Mouse (Mus musculus): Measurements from ENCODE around the gene Psmd3. TPM values are rescaled to one million over a fixed set of nuclear protein-coding genes. Genes with fewer than 3 reads are reported as not detected.
"Not testable (repeated sequence)": the region's sequence is repeated elsewhere in the genome, so short reads cannot be mapped to it uniquely, and the experiment has no call there.

The Psmd3 gene
- polyA plus RNA-seq, 1 experiment from 2014 or later: 185 TPM

DNA sequence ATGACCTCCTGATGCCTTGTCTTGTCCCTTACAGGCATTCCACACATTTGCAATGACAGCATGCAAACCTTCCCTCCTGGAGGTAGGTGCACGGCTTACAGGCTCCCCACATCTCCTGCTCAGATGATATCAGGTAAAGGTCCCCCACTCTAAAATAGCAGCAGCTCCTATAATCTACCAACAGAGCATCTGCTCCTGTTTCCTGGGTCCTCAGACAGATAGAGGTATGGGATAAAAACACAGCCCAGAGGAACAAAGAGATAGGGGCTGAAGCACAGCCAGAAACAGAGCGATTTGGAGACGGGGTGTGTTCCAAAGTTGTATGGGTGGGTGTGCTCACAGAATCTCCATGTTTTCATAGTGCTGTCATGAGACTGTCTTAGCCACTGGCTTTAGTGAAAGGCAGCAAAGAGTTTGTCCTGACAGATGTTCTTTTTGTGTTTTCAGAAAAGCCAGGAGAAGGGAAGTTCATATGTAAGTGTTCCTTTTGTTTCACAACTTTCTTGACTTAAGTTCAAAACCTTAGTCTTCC is 11.0 kb upstream of the Psmd3 start:
- no peak for ATAC-seq (ENCODE audit: low FRiP score)
- H3K4me3 ChIP-seq (replicated peaks): no peak overlapping the region
- 85% methylated on average over 3 of the region's 3 CpGs for WGBS
- no peak overlapping the region for H3K4me2 ChIP-seq
- H3K27me3 ChIP-seq (replicated peaks): peaks cover 22% of the 10 kb centered on the region; the same call in 1 of the 2 replicates
- no peak overlapping the region for H3K9ac ChIP-seq (replicated peaks)
- H3K4me1 ChIP-seq: no peaks in the 10 kb centered on the region
- H3K27ac ChIP-seq (replicated peaks): no peak overlapping the region
- no peaks in the 10 kb centered on the region for H3K36me3 ChIP-seq
- no peaks in the 10 kb centered on the region for H3K9me3 ChIP-seq (replicated peaks)

DNA sequence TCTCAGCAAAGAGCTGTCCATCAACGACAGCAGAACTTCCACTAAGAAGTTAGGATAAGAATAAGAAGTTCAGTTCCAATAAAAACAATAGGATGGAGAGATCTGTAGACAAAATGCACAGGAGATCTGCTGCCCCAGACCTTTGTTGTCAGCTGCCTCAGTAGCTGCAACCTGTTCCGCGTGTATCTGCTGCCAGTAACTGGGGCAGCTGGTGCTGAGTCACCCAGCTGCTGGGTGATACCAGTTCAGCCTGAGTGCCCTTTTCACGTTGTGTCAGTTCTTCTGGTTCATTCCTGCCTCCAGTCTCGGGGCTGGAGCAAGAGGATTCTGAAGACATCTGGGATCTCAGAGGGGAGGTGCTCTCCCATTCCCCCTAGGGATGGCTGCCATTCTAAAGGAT is 10.5 kb upstream of the Psmd3 start:
- H3K4me3 ChIP-seq (replicated peaks): no peak overlapping the region
- H3K9ac ChIP-seq (replicated peaks): no peak overlapping the region
- no peaks in the 10 kb centered on the region for H3K4me1 ChIP-seq
- no peak for ATAC-seq (ENCODE audit: low FRiP score)
- no peak overlapping the region for H3K27ac ChIP-seq (replicated peaks)
- peaks cover 17% of the 10 kb centered on the region; the same call in 1 of the 2 replicates for H3K27me3 ChIP-seq (replicated peaks)
- H3K9me3 ChIP-seq (replicated peaks): no peaks in the 10 kb centered on the region
- H3K4me2 ChIP-seq: no peak overlapping the region
- no peaks in the 10 kb centered on the region for H3K36me3 ChIP-seq
- 55% methylated on average over 5 of the region's 5 CpGs for WGBS

DNA sequence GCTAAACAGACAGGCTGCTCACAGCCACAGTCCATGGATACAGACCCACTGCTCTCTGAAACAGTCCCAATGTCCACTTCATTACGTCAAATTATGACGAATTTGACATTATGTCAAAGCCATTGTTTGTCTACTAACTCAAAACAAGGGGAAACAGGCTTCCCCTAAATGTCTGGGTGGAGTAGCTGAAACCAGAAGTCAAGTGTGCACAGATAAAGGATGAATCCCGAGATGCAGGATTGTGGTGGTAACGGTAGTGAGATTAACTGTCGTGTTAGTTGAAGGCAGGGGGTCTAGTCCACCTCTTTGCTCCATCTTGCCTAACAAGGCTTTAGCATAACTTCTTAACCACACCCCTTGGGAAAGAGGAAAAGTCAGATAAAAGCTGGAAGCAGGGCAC is 9.9 kb upstream of the Psmd3 start:
- H3K36me3 ChIP-seq: no peaks in the 10 kb centered on the region
- H3K4me1 ChIP-seq: no peaks in the 10 kb centered on the region
- H3K4me2 ChIP-seq: no peak overlapping the region
- no peak overlapping the region for H3K9ac ChIP-seq (replicated peaks)
- 89% methylated on average over 5 of the region's 5 CpGs for WGBS
- H3K27ac ChIP-seq (replicated peaks): no peak overlapping the region
- peaks cover 14% of the 10 kb centered on the region; the same call in 1 of the 2 replicates for H3K27me3 ChIP-seq (replicated peaks)
- ATAC-seq (ENCODE audit: low FRiP score): no peak
- no peak overlapping the region for H3K4me3 ChIP-seq (replicated peaks)
- H3K9me3 ChIP-seq (replicated peaks): no peaks in the 10 kb centered on the region

DNA sequence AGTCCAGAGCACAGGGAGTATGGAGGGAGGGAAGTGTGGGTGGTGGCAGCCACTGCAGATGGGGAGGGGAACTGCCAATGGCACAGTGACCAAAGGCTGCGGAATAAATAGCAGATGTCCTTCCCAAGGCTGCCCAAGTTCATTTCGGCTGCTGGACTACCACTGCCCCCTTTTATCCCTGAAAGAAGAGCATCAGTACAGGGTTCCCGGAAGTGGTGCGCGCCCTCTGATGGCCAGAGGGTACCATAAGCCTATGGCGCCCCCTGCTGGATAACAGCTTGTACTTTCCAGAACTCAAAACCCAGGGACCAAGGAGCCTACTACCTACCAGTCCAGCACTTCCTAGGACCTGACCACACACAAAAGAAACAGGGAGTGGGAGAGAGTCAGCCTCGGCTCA is 9.2 kb upstream of the Psmd3 start:
- not testable (repeated sequence) for H3K27me3 ChIP-seq (replicated peaks); H3K4me1 ChIP-seq; ATAC-seq (ENCODE audit: low FRiP score); H3K9me3 ChIP-seq (replicated peaks); H3K4me3 ChIP-seq (replicated peaks); H3K27ac ChIP-seq (replicated peaks); H3K9ac ChIP-seq (replicated peaks); H3K36me3 ChIP-seq
- WGBS: 8% methylated on average over 7 of the region's 7 CpGs
- peak overlapping the region; percentile 35; the same call in 1 of the 2 replicates for H3K4me2 ChIP-seq

GRCm38 (mm10) chr11:98675829-98676363 is 6.5 kb upstream of the Psmd3 start:
- no peaks in the 10 kb centered on the region for H3K4me1 ChIP-seq
- H3K9ac ChIP-seq (replicated peaks): no peak overlapping the region
- no peak overlapping the region for H3K27ac ChIP-seq (replicated peaks)
- no peaks in the 10 kb centered on the region for H3K27me3 ChIP-seq (replicated peaks)
- no peaks in the 10 kb centered on the region for H3K9me3 ChIP-seq (replicated peaks)
- no peaks in the 10 kb centered on the region for H3K36me3 ChIP-seq
- ATAC-seq (ENCODE audit: low FRiP score): no peak
- H3K4me2 ChIP-seq: no peak overlapping the region
- H3K4me3 ChIP-seq (replicated peaks): no peak overlapping the region
- WGBS: 57% methylated on average over 7 of the region's 7 CpGs

- Histone ChIP-seq H3K9me3 (replicated peaks) (no peaks in the 10 kb centered on the region), H3K9ac (replicated peaks) (no peak overlapping the region), H3K4me3 (replicated peaks) (no peak overlapping the region), H3K27me3 (replicated peaks) (no peaks in the 10 kb centered on the region), H3K36me3 (no peaks in the 10 kb centered on the region), H3K4me1 (peaks cover 17% of the 10 kb centered on the region), H3K4me2 (no peak overlapping the region), H3K27ac (replicated peaks) (no peak overlapping the region)
- WGBS: 100% methylated on average over 1 of the region's 1 CpGs
- ATAC-seq (ENCODE audit: low FRiP score): no peak
These were observed 2.3 kb upstream of the Psmd3 start for GRCm38 (mm10) chr11:98680023-98680422.

DNA sequence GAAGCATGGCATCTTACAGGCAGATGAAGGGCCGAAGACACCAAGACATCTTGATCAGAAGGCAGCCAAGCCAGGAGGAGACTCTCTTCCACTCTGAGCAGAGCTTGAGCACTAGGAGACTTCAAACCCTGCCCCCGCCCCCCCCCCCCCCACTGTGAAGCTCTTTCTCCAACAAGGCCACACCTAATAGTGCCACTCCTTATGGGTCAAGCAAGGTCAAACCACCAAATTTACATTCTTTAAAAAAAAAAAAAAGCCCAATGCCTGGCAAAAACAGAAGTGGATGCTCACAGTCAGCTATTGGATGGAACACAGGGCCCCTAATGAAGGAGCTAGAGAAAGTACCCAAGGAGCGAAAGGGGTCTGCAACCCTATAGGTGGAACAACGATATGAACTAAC is 1.8 kb upstream of the Psmd3 start:
- 87% methylated on average over 4 of the region's 4 CpGs for WGBS
- H3K4me3 ChIP-seq (replicated peaks); H3K9ac ChIP-seq (replicated peaks); H3K27me3 ChIP-seq (replicated peaks); ATAC-seq (ENCODE audit: low FRiP score); H3K36me3 ChIP-seq; H3K27ac ChIP-seq (replicated peaks); H3K4me2 ChIP-seq; H3K9me3 ChIP-seq (replicated peaks): not testable (repeated sequence)
- H3K4me1 ChIP-seq: peaks cover 19% of the 10 kb centered on the region

- Histone ChIP-seq H3K36me3 (peaks cover 11% of the 10 kb centered on the region), H3K27ac (replicated peaks) (no peak overlapping the region), H3K4me3 (replicated peaks) (no peak overlapping the region), H3K9ac (replicated peaks) (no peak overlapping the region), H3K4me2 (no peak overlapping the region), H3K4me1 (peaks cover 19% of the 10 kb centered on the region), H3K9me3 (replicated peaks) (no peaks in the 10 kb centered on the region), H3K27me3 (replicated peaks) (no peaks in the 10 kb centered on the region)
- no peak for ATAC-seq (ENCODE audit: low FRiP score)
- 86% methylated on average over 4 of the region's 4 CpGs for WGBS
These were observed 1.2 kb upstream of the Psmd3 start for GRCm38 (mm10) chr11:98681186-98681585.

DNA sequence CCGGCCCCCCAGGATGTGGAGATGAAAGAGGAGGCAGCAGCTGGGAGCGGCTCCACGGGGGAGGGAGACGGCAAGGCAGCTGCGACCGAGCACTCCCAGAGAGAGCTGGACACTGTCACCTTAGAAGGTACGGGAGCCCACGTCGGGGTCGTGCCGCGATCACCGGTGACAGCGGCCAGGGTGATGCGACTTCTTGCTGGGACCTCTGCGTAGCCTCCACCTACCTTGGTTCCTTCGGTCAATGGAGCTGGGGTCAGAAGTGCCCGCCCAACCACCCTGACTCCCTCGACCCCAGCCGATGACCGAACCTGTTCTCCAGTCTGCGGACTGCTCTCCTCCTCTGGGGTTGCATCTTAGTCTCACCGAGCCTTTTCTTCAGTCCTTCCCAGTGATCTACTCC is 457 bp downstream of the Psmd3 start:
- H3K4me3 ChIP-seq (replicated peaks): peak overlapping the region; percentile 99
- H3K4me2 ChIP-seq: peak overlapping the region; percentile 75
- H3K36me3 ChIP-seq: peaks cover 28% of the 10 kb centered on the region
- H3K4me1 ChIP-seq: peaks cover 19% of the 10 kb centered on the region
- peak; percentile 9; the same call in 1 of the 2 replicates for ATAC-seq (ENCODE audit: low FRiP score)
- H3K9ac ChIP-seq (replicated peaks): peak overlapping the region; percentile 100
- no peaks in the 10 kb centered on the region for H3K9me3 ChIP-seq (replicated peaks)
- peak overlapping the region; percentile 83 for H3K27ac ChIP-seq (replicated peaks)
- WGBS: 0% methylated on average over 23 of the region's 23 CpGs
- no peaks in the 10 kb centered on the region for H3K27me3 ChIP-seq (replicated peaks)

GRCm38 (mm10) chr11:98685642-98686041 is 3.3 kb downstream of the Psmd3 start:
- Histone ChIP-seq H3K9me3 (replicated peaks) (no peaks in the 10 kb centered on the region), H3K36me3 (peaks cover 51% of the 10 kb centered on the region), H3K4me1 (peaks cover 19% of the 10 kb centered on the region), H3K9ac (replicated peaks) (no peak overlapping the region), H3K4me2 (no peak overlapping the region), H3K27me3 (replicated peaks) (no peaks in the 10 kb centered on the region), H3K27ac (replicated peaks) (no peak overlapping the region), H3K4me3 (replicated peaks) (no peak overlapping the region)
- ATAC-seq (ENCODE audit: low FRiP score): no peak
- WGBS: 90% methylated on average over 9 of the region's 9 CpGs

DNA sequence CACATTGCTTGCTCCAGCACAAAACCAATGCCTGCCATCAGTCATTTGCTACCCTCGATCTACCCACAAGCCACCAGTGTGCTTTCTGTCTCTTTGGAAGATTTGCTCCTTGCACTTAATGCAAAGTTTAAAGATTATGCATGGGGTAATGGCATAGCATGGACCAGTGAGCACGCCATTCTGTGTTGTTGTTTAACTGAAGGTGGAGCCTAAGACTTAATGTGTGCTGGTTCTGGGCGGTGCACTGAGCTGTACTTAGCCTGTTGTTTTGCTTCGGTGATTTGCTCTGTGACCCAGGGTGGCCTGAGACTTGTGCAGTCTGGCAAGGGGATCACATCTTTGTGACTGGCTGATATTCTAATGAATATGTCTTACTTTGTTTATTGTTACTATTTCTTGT is 4.6 kb downstream of the Psmd3 start:
- Histone ChIP-seq H3K4me2 (no peak overlapping the region), H3K27me3 (replicated peaks) (no peaks in the 10 kb centered on the region), H3K4me1 (peaks cover 19% of the 10 kb centered on the region), H3K27ac (replicated peaks) (no peak overlapping the region), H3K9ac (replicated peaks) (no peak overlapping the region), H3K9me3 (replicated peaks) (no peaks in the 10 kb centered on the region), H3K4me3 (replicated peaks) (no peak overlapping the region), H3K36me3 (peaks cover 65% of the 10 kb centered on the region)
- no peak for ATAC-seq (ENCODE audit: low FRiP score)
- WGBS: 92% methylated on average over 4 of the region's 4 CpGs

DNA sequence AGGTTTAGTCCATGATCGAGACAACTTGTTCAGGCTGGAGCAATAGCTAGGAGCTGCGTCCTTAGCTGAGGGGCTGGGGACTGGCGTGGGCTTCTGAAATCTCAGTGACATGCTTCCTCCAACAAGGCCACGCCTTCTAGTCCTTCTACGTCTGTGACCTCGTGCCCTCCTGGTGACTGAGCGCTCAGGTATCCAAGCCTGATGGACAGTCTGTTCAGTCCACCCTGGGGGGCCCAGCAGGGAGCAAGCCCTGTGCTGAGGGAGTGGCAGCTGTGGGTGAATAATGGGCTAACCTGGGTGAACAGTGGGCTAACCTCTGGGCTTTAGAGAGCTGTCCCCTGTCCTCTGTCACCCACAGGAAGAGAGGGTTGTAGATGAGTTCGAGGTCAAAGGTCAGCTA is 5.7 kb downstream of the Psmd3 start:
- H3K9me3 ChIP-seq (replicated peaks): no peaks in the 10 kb centered on the region
- no peak overlapping the region for H3K4me2 ChIP-seq
- no peak overlapping the region for H3K4me3 ChIP-seq (replicated peaks)
- ATAC-seq (ENCODE audit: low FRiP score): no peak
- 92% methylated on average over 8 of the region's 8 CpGs for WGBS
- peaks cover 75% of the 10 kb centered on the region for H3K36me3 ChIP-seq
- no peak overlapping the region for H3K27ac ChIP-seq (replicated peaks)
- peaks cover 18% of the 10 kb centered on the region for H3K4me1 ChIP-seq
- no peak overlapping the region for H3K9ac ChIP-seq (replicated peaks)
- H3K27me3 ChIP-seq (replicated peaks): no peaks in the 10 kb centered on the region
